Mouse (Mus musculus) ovary, postnatal 14 days (tissue): Measurements from ENCODE around the gene Sesn3.
"Not testable (repeated sequence)": the region's sequence is repeated elsewhere in the genome, so short reads cannot be mapped to it uniquely, and the experiment has no call there.

ENCODE experiments used
- DNase-seq: peaks from one replicate; pipeline ENCODE4 v3.0.0; 2022; ENCODE audit warnings: low spot score

The Sesn3 gene

DNA sequence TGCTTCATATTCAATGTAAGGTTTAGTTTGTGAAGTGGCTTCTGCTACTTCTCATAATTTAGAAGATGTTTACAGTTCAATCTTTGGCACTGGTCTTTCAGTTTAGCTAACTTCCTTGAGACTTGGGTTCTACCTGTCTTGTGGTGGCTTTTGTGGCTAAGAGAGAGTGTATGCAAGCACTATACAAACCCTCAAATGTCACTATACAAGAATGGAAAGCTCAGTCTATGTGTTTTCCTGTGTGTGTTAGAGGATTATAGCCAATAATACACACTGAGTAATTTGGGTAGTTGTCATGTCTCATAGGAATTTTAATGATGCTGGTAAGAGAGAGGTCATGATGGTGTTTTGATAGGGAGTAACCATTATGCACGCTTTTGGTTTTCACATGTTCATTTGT is 5.8 kb downstream of the Sesn3 start:
- no peak for DNase-seq

DNA sequence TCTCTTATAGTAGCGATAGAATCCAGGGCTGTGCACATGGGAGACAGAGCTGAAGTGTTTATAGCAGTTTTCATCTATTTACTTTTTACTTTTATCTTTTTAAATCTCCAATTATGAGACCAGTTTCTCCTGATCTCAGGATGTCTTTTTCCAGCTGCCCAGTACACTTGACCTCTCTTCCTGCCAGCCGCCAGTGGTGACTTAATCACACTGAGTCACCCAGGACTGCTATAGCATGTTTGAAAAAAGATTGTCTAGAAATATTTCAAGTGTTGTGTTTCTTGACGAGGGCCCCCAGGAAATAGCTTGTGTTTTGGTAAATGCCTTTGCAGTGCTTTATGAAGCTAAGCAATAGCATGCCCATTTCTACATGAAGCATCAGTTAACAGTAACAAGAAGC is 10.2 kb downstream of the Sesn3 start:
- no peak for DNase-seq

DNA sequence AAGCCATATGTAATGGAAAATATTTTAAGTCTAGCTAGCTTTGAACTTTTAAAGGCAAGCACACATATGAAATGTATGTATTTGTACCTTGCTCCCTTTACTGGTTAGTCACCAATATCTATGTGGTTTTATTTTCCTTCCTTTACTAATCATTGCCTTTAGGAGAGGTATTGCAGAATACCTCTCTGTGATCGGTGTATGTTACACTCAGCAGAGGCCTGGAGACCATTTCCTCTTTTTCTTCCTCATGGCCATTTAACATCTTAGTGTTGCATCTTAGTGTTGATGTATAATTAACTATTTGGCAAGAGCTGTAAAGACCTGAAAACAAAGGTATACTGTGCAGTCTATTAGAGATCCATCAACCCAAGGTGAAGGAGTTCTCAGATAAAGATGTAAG is 12.4 kb downstream of the Sesn3 start:
- DNase-seq: no peak

DNA sequence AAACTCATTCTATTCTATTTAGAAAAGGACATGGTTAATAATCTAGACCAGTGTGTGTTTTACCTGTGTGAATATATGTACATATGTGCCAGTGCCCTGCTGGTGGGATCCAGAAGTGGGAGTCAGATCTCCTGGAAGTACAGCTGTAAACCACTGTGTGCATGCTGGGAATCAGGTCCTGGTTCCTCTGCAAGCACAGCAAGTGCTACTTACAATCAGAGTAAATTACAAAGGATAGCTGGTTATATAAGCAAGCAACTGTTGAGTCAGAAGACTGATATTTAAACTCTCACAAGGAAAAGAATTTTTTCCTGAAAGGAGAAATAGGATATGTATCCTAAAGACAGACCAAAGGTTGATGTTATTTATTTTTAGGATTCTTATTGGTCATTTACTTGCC is 13.6 kb downstream of the Sesn3 start:
- DNase-seq: no peak

DNA sequence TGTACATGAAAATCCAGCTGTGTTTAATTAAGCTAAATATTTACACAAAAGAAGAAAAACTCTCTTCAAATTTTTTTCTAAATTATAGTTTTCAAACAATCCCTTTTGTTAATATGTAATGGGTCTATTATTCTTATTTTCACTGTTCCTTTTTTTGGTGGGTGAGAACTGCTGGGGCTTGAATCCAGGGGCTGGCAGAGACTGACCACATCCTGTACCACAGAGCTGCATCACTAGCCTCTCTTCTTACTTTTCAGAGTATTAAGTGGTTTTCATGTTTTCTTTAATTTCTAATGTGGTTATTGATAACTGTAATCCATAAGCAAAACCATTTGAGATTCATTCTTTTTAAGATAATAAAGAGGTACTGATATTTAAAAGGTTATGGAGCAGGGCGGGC is 19.0 kb downstream of the Sesn3 start:
- no peak for DNase-seq

DNA sequence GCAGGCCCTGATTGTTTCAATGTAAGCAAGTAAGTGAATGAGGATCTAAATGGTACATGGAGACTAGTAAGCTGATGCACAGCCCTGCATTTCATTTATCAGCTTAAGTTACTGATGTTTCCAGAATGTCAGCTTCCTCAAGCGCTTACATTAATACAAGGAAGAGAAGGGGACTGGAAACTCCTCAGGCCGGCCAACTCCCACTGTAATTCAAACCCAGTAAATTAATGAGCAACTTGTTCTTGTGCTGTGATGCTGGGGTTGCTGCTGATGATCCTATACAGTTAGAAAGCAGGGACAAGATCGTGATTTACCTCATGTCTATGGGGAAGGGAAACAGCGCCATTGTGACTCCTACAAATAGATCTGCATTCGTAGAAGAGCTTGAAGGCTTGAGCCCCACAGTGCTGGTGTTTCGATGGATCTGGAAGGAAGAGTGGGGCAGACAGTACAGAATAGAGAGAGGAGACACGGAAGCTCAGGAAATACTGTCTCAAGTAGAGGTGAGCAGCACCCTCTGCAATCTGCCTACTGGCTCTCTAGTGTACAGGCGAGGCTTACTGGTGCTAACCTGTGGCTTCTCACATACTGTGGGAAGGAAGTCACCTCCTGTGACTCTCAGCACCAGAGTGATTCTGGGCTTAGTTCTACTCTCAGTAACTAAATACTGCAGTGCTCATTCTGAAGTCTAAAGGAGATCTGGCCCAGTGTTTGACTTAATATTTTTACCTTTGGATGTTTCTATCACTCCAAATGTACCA is 21.0 kb downstream of the Sesn3 start:
- no peak for DNase-seq

DNA sequence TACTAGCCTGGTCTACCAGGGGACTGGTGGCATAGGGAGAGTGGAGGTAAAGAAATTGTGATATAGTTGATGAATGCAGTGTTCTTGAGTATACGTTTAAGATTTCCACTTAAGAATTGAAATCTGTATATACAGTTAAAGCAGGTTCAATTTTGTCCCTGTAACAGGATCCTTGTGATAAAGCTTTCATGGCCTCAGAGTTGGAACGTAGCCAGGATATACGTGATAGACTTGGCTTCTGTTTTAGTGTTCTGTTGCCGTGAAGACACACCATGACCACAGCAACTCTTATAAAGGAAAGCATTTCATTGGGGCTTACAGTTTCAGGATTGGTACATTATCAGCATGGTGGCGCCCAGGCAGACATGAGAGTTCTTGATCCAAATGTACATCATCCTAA is 22.3 kb downstream of the Sesn3 start:
- no peak for DNase-seq

DNA sequence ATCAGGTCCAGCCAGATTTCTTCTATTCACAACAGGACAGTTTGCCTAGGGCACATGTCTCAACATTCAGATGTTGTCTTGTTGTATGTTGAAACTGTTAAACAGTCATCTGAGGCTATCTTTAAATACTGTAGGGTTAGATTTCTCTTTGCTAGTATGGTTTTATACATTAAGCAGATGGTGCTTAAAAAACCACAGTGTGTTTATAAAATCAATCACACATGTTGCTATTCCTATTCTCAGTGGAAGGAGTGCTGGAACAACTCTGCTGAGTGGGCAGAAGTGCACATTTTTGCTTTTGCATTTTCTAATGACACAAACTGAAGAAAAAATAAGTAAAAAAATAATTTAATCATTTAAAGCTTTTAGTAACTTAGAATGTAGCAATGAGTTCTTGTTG is 25.0 kb downstream of the Sesn3 start:
- no peak for DNase-seq

DNA sequence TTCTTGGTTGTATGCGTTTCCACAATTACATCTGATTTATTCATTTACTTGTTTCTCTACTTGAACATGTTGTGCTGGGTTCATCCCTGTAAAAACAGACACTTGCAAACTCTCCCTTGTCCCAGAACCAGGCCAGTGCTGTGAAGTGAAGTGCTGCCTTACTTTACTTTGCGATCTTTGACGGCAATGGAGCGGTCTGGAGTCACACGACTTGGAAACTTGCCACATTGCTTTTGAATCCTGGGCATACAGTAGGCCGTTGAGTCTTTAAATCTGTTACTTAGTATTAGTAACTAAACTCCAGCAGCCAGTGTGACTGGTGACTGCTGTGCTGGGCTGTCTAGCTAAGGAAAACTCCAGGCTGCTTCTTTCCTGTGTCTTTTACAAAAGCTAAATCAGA is 25.9 kb downstream of the Sesn3 start:
- DNase-seq: no peak

DNA sequence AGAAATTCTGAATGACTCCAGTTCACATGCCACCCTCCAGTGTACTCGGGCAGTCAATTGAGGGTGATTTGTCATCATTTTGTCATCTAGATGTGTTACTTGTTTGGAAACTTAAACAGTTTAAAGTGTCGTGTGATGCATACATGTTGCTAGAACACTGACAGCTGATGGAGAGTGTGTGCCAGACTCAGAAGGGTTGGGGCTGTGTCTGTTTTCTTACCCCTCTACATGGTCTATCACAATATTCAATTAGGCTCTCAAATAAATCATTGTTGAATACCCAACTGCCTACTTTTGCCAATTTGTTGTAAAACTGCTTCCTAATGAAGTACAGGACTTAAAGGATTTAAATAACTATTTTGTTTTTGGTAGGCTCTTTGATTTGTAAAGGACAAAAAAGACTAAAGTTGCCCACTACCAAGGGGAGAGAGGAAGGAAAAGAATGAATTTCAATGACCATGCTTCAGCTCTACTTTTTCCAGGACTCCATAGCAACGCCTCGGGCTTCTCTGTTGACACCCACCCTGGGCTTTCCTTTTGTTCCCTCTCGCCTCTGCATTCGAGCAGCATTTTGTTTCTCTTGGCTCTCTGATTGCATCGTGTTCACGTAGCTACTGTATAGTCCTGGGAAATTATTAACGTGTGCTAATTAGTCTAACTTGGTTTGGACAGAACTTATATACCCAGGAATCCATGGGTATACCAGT is 29.5 kb downstream of the Sesn3 start:
- DNase-seq: no peak

DNA sequence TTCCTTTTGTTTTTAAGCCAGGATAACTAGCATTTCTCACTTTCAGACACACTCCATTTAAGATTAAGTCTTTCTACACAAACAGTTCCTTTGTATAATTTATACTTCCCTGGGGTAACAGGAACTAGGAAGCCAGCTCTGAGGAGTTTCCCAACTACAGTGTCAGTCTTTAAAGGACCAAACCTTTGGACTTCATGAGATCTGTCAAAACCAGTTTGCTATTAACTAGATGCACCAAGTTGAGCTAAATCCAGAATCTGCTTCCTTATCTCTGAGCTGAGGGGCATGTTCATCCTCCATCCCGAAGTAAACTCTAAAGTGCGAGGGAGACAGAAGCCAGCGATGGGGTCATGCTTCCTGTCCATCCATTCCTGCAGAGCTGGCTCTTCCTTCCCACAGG is 32.5 kb downstream of the Sesn3 start:
- no peak for DNase-seq

DNA sequence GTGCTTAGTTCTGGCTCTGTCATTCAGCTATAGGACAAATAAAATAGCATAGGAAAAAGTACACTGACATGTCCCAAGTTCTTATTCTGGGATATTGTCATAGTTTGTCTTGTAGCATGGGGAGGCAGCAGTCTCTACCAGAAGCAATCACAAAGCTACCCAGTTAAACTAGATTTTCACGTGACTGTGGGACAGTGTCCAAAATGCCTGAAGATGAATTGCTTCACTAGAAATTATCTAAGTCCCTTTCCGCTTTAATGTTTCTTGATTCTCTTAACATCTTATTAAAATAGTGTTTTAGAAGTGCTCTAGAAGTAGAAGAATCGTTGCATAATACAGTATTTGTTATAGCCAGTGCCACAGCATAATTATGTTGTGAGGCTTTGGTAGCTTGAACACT is 39.1 kb downstream of the Sesn3 start:
- no peak for DNase-seq

DNA sequence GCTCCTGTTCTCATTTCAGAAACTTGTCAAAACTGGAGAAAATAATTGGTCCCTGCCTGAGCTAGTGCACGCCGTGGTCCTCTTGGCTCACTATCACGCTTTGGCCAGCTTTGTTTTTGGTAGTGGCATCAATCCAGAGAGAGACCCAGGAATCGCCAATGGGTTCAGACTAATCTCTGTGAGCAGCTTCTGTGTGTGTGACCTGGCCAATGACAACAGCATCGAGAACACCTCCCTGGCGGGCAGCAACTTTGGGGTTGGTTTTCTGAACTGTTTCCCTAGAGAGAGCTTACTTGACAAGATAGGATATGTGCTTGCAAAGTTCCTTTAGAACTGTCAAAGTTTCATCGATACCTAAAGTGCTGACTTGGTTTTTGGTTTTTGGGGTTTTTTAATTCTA is 39.6 kb downstream of the Sesn3 start:
- DNase-seq: no peak

DNA sequence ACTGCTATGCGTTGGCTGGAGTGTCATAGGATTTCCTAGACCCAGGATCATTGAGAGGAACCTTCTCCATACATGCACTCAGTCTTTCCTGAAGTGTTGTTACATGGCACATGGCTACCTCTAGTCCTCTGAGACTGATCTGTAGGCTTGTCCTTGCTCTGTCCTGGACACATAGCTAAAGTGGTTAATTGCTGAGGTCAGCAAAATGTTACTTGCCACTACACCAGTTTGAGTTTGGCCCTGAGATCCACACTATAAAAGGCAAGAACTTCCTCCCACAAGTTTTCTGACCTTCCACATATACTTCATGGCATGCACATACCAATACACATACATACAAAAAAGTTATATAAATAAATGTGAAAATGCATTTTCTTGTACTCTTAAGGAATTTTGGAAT is 41.8 kb downstream of the Sesn3 start:
- DNase-seq: no peak

DNA sequence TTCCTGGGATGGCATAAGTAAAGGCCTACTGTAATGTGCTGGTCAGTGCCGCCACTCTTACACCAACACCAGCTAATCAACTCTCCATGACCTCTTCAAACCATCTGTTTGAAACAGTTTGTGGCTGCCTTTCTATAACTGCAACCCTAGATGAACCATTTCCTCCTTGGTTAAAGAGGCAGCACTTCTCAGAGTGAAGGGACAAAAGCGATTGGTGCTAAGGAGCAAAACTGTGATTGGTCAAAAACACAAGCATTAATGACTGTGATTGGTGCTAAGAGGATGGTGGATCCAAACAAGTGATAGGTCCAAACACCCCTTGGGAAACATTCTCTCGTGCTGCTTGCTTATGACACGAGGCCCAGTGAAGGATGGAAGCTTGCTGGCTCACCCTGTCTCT is 61.0 kb downstream of the Sesn3 start:
- no peak for DNase-seq

DNA sequence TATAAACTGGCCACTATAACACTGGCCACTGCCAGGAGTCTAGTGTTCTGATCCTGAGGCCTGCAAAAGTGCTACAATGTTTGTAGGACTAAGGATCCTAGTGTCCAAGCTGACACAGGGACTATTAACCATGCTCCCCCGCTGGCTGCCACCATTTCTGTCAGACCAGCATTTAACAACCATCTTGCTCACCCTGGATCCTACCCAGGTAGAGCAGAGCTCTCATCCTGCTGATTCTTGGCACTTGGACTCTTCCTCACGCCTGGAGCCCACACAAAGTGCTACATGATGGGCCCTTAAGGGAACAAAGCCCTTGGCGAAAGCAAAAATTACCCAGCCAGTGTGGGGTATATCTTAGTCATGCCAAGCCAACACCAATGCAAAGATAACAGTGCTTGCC is 62.0 kb downstream of the Sesn3 start:
- DNase-seq: no peak

DNA sequence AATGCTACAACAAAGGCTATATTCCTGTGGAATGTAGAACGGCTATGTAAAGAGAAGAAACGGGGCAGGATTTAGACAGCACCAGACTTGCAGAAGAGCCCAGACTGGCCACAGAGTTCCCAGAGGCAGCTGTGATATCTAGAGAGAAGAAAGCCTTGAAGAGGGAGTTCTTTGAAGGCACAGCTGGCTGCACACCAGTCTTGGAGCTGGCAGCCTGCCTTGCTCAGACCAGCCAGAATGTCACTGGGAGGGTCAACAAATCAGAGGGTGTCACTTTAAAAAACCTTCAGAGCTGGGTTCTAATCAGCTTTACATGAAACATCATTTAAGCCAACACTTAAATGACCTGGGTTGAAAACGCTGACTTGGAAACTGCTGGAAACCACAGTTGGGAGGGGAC is 63.8 kb downstream of the Sesn3 start:
- no peak for DNase-seq

DNA sequence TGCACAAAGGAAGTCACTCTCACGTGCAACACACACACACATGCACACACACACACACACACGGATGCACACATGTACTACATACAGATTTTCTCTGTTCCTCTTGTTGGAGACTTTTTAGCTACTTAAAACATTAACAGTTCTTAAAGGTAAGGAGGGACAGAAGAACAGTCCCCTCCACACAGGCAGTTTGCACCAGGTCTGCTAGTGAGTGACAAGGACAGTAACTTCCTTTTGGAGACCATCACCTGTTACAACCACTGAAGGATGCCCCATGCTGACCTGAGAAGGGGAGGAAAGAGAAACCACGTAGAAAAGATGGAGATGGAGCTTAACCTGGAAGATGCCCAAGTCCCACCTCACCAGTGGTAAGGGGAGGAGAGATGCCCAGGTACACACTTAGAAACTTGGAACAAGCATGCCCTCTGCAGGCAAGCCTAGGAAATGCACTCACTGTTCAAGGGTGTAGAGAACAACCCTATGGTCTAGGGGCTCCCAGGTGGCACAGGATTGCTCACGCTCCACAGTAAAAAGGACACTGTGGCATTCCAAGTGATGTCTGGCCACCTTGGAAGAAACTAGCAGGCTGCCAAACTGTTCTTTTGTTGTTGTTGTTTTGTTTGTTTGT is 67.3 kb downstream of the Sesn3 start:
- DNase-seq: peak; percentile 73

DNA sequence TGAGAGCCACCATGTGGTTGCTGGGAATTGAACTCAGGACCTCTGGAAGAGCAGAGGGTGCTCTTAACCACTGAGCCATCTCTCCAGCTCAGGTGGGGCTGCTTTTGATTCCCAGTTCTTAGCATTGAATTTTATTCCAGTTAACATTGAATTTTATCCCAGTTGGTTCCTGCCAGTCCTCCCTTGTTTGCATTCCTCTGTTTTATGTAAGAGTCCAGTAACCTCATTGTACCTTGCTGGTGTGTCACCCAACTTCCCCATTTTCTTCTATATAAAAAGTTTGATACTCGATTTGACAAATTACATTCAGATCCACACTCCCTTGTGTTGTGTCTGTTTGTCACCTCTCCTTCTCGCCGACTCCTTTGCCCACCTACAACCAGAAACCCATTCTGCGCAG is 71.0 kb downstream of the Sesn3 start:
- not testable (repeated sequence) for DNase-seq

DNA sequence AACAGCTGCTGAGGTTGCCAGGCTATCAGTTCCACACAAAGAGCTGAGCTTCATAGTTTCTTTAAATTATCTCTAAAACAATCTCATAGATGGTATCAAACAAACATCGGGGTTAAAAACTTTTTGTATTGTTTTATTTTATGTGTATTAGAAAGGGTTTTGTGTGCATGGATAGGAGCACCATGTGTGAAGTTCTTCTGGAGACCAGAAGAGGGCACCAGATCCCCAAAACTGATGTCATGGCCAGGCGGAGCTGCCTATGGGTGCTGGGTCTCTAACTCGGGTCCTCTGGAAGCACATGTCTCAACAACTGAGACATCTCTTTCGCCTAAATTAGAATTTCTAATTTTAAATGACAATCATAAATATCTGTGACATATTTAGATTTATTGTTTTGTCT is 73.5 kb downstream of the Sesn3 start:
- no peak for DNase-seq

DNA sequence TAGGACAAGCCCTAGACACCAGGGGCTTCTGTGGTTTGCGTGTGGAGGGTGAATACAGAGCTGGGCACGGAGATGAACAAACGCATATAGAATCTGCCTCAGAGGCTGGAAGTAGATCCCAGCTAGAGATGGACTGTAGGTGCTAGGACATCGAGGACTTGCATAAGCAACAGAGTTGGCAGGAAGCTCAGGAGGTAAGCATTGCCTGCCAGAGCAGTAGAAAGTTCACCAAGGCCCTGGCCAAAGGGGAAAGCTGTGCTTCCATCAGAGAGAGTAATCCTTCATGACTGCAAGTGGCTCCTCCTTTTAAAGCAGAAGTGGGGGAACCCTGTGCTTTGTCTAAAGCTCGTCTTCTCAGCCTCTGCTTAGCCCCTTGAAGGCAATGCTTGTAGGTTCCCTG is 74.5 kb downstream of the Sesn3 start:
- no peak for DNase-seq

DNA sequence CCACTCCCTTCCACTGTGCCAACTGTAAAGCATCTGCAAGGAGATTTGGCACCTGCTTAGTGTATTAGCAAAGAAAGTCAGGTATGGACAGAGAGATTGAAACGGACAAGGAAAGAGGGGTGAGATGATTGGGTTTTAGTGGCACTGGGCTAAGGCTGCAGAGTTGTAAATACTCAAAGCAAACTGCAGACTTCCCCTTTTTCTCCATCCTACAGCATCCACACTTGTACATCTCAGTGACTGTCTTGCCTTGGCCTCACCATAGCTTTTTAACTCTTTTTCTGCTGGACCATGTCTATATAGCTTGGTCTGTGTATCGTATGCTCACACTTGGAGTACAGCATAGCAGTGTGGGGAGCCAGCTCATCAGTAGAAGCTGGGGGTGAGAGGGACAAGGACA is 75.9 kb downstream of the Sesn3 start:
- DNase-seq: no peak

DNA sequence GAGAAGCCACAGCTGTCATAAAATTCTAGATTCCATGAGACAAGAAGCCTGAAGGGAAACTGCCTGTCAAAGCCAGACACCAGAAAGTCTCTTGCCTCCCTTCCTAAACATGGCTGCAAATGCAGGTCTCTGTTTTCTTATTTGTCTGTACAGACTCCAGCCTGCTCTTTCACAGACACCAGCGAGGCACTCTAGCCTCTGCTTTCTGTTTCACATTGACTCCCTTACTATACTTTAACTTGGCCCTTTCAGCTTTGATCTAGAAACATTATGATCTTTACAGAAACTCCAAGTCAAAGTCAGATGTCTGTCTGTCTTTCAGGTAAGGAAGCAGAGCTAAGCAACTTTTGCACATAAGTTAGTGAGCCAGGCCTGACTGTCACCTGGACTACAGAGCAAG is 77.5 kb downstream of the Sesn3 start:
- no peak for DNase-seq

DNA sequence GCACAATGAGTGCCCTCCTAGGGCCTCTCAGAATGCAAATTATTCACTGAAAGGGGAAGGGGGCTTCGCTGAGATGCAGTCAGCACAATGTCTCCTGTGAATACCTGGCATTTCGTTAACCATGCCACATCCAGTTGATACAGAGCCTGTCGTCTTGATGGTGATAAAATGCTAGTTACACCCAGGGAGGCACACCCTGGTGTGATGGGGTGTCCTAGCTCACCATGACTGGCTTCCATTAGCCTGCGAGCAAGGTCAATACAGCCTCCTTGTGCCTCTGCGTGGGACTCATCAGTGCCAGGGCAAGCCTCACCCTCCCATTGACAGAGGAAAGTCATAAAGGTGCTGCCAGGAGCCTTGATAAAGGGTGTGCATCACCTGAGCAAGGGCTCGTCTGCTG is 80.0 kb downstream of the Sesn3 start:
- DNase-seq: no peak
